Comparison of ENCODE assay signal across 29 mouse cellular contexts in genomic region chr1:58194317-58194716, GRCm38 (mm10). TPM values are rescaled to one million over a fixed set of nuclear protein-coding genes. Genes with fewer than 3 reads are reported as not detected.
"Had no signal": no experiment of that assay in that cellular context is flagged by ENCODE, and none has a peak within 500 bp of the region (broad histone marks: within the 10 kb centered on the region; RNA-seq: fewer than 3 reads in every experiment).

No protein-coding gene starts in this region.

- H3K27ac ChIP-seq: embryonic facial prominence, embryonic 10.5 days; embryonic facial prominence, embryonic 12.5 days; embryonic facial prominence, embryonic 13.5 days; embryonic facial prominence, embryonic 15.5 days; forebrain, embryonic 10.5 days; forebrain, embryonic 12.5 days; forebrain, embryonic 13.5 days; forebrain, embryonic 15.5 days; gastrocnemius, adult 2 months; heart, adult 2 months had no signal

- H3K4me1 ChIP-seq: embryonic facial prominence, embryonic 12.5 days; embryonic facial prominence, embryonic 13.5 days; forebrain, embryonic 12.5 days; forebrain, embryonic 13.5 days had no signal

- DNase-seq: cerebellum, adult 9-10 months; cerebellum, adult 9-11 months; cerebellum, postnatal 25 days; cerebellum, postnatal 36 days; embryo, embryonic 11 days; forebrain, postnatal 0 days; gastrocnemius, adult 2 months; gastrocnemius, postnatal 10 days; gastrocnemius, postnatal 14 days; gastrocnemius, postnatal 25 days; gastrocnemius, postnatal 36 days; heart, adult 18-20 months; heart, adult 2 months had no signal

- H3K27me3 ChIP-seq: embryonic facial prominence, embryonic 12.5 days; embryonic facial prominence, embryonic 13.5 days; embryonic facial prominence, embryonic 15.5 days; forebrain, embryonic 12.5 days; forebrain, embryonic 13.5 days; forebrain, embryonic 15.5 days had no signal

- H3K9ac ChIP-seq: embryonic facial prominence, embryonic 12.5 days; embryonic facial prominence, embryonic 13.5 days; embryonic facial prominence, embryonic 15.5 days; forebrain, embryonic 12.5 days; forebrain, embryonic 13.5 days; forebrain, embryonic 15.5 days; forebrain, postnatal 0 days had no signal

- H3K4me3 ChIP-seq: embryonic facial prominence, embryonic 10.5 days; embryonic facial prominence, embryonic 12.5 days; embryonic facial prominence, embryonic 13.5 days; embryonic facial prominence, embryonic 15.5 days; erythroblast, embryonic 14.5 days; forebrain, embryonic 10.5 days; forebrain, embryonic 12.5 days; forebrain, embryonic 13.5 days; forebrain, embryonic 15.5 days; gastrocnemius, adult 2 months; heart, adult 2 months had no signal

- ATAC-seq: forebrain, embryonic 13.5 days; forebrain, embryonic 14.5 days; forebrain, embryonic 15.5 days; forebrain, embryonic 16.5 days; forebrain, postnatal 0 days had no signal

- H3K9me3 ChIP-seq: embryonic facial prominence, embryonic 10.5 days; embryonic facial prominence, embryonic 12.5 days; embryonic facial prominence, embryonic 13.5 days; embryonic facial prominence, embryonic 15.5 days; forebrain, embryonic 10.5 days; forebrain, embryonic 12.5 days; forebrain, embryonic 13.5 days; forebrain, embryonic 15.5 days had no signal

- H3K4me2 ChIP-seq: embryonic facial prominence, embryonic 12.5 days; embryonic facial prominence, embryonic 13.5 days; embryonic facial prominence, embryonic 15.5 days; forebrain, embryonic 12.5 days; forebrain, embryonic 13.5 days; forebrain, embryonic 15.5 days had no signal

- H3K36me3 ChIP-seq: embryonic facial prominence, embryonic 10.5 days; embryonic facial prominence, embryonic 12.5 days; embryonic facial prominence, embryonic 13.5 days; embryonic facial prominence, embryonic 15.5 days; forebrain, embryonic 10.5 days; forebrain, embryonic 12.5 days; forebrain, embryonic 15.5 days had no signal

RNA-seq across cellular contexts. Expression of gene Aox4, which starts 15.9 kb away (rescaled TPM):
- total RNA-seq: gastrocnemius, adult 2 months; gastrocnemius, adult 8-10 months; gastrocnemius, postnatal 25 days; granulocyte monocyte progenitor cell, adult 5-6 weeks; heart, adult 18-20 months; heart, adult 2 months; heart, adult 8-10 months had no signal
- polyA plus RNA-seq: embryonic facial prominence, embryonic 11.5 days; erythroblast, embryonic 14.5 days; forebrain, embryonic 10.5 days; forebrain, embryonic 12.5 days; gonadal fat pad, adult 2 months; heart, adult 2 months had no signal
